Mouse (Mus musculus) kidney, embryonic 15.5 days (tissue): Measurements from ENCODE around the gene Bud13. TPM values are rescaled to one million over a fixed set of nuclear protein-coding genes. Genes with fewer than 3 reads are reported as not detected.

Experiments
- ATAC-seq: fragments of 200-750 bp; cut with Nextera tagmentation; replicated peaks from 2 replicates; pipeline ENCODE4 v1.8.0; 2017; ENCODE audit warnings: moderate TSS enrichment; ENCODE audit not compliant: low FRiP score
- H3K27ac ChIP-seq: fragments of 300-500 bp; sonication (generic); 2 replicates; pipeline ENCODE4 v1.5.1; 2015; ENCODE audit warnings: mild to moderate bottlenecking, inconsistent platforms
- H3K27me3 ChIP-seq: fragments of 300-500 bp; sonication (generic); 2 replicates; pipeline ENCODE4 v1.6.1; 2015; ENCODE audit warnings: inconsistent platforms
- H3K36me3 ChIP-seq: fragments of 300-500 bp; sonication (generic); 2 replicates; pipeline ENCODE4 v1.6.1; 2015; ENCODE audit warnings: inconsistent platforms
- H3K4me1 ChIP-seq: fragments of 300-500 bp; sonication (generic); 2 replicates; pipeline ENCODE4 v1.6.1; 2015; ENCODE audit warnings: inconsistent platforms
- H3K4me2 ChIP-seq: fragments of 300-500 bp; sonication (generic); 2 replicates; pipeline ENCODE4 v1.6.1; 2015; ENCODE audit warnings: moderate library complexity, mild to moderate bottlenecking, inconsistent platforms
- H3K4me3 ChIP-seq: fragments of 300-500 bp; sonication (generic); replicated peaks from 2 replicates; pipeline ENCODE4 v1.5.1; 2015; ENCODE audit warnings: mild to moderate bottlenecking, inconsistent platforms
- H3K9ac ChIP-seq: fragments of 300-500 bp; sonication (generic); 2 replicates; pipeline ENCODE4 v1.6.1; 2015; ENCODE audit warnings: mild to moderate bottlenecking, inconsistent platforms
- H3K9me3 ChIP-seq: fragments of 300-500 bp; sonication (generic); replicated peaks from 2 replicates; pipeline ENCODE4 v1.6.1; 2016; ENCODE audit warnings: inconsistent platforms
- WGBS: fragments of 180-500 bp; shearing (Covaris S2); methylation state at CpG from one replicate; pipeline ENCODE4 v1.1.7; 2015; ENCODE audit warnings: mixed read lengths; 5-methylcytosine and 5-hydroxymethylcytosine counted together
- polyA plus RNA-seq: library from polyadenylated mRNA; unstranded; fragments of >200 nt; fragmentation: Nextera tagmentation; extraction: Ambion mirVana; gene quantifications from 2 replicates; pipeline ENCODE4 v1.2.1, GENCODE M21; 2015

Bud13 gene
- polyA plus RNA-seq, 1 experiment from 2014 or later = 26.7 TPM

- H3K4me2 ChIP-seq = no peak overlapping the region
- ATAC-seq = no peak
- no peak overlapping the region for H3K9ac ChIP-seq
- no peaks in the 10 kb centered on the region for H3K36me3 ChIP-seq
- H3K27ac ChIP-seq = no peak overlapping the region
- peaks cover 3% of the 10 kb centered on the region; the same call in 1 of the 2 replicates for H3K27me3 ChIP-seq
- no peaks in the 10 kb centered on the region for H3K4me1 ChIP-seq
- H3K9me3 ChIP-seq = no peaks in the 10 kb centered on the region
- no peak overlapping the region for H3K4me3 ChIP-seq
- 89% methylated on average over 4 of the region's 4 CpGs for WGBS
Observed at GRCm38 (mm10) chr9:46345887-46346665, 63.3 kb downstream of the Bud13 start.

Other genes starting within 250 kb of the Bud13 start
- gene Apoa1, start 54.4 kb upstream of the Bud13 start, polyA plus RNA-seq = 32.7 and 67.5 TPM in 2 replicates
- gene Apoc3, start 47.4 kb upstream of the Bud13 start, polyA plus RNA-seq = 0.93 TPM in 1 of 2 replicates, not detected in the other
- not detected in 2 replicates for gene Apoa4, start 42.3 kb upstream of the Bud13 start, polyA plus RNA-seq
- gene Apoa5, start 14.4 kb upstream of the Bud13 start, polyA plus RNA-seq = not detected in 2 replicates
- 58.9 and 61.0 TPM in 2 replicates for gene Zpr1, start 9.9 kb upstream of the Bud13 start, polyA plus RNA-seq
- gene 4931429L15Rik, start 37.0 kb downstream of the Bud13 start, polyA plus RNA-seq = not detected in 2 replicates